Mouse (Mus musculus) liver (tissue): ENCODE results near the gene Cyp2c68.
"Not testable (repeated sequence)": the region's sequence is repeated elsewhere in the genome, so short reads cannot be mapped to it uniquely, and the experiment has no call there.

Source experiments
- DNase-seq: peaks from one replicate; pipeline ENCODE4 v3.0.0-alpha.2; 2020; ENCODE audit warnings: mixed read lengths

The Cyp2c68 gene

DNA sequence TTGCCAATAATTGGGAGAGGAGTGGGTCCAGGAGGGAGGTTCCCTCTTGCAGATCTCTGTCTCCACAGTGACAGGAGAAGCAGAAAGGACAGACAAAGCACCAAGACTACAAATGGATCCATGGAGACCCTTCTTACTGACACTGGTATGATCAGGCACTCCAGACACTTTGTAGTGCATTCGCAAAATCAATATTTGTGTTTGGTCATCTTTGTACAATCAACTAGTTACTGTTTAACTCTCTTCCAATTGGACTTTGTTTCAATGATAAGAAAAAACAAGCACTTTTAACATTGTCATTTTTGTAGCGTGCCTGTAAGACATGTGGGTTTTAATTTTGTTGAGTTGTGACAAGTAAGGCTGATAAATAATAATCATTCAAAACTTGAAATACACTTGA, at the start of gene Cyp2c68:
Cyp2c68 (minus strand) TSS at position 135 of the 400 bp plus-strand sequence.
- no peak for DNase-seq

DNA sequence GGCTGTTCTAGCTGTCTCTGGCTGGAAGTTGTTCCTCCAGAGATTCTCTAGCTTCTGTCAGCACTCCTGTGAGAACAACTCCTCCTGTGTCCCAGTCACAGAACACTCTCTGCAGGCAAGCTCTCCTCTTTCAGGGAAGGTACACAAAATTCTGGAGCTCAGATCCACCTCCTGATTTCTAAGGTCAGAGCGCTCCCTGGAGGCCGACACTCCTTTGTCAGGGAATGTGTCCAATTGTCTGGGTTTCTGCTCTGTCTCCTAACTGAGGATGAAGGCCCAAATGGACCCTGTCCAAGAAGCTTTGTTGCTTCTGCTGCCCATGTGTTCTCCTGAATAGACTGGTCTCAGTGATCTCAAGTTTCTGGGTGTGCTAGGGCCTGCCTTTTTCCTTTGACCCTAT, 44.6 kb upstream of the Cyp2c68 start:
- not testable (repeated sequence) for DNase-seq

DNA sequence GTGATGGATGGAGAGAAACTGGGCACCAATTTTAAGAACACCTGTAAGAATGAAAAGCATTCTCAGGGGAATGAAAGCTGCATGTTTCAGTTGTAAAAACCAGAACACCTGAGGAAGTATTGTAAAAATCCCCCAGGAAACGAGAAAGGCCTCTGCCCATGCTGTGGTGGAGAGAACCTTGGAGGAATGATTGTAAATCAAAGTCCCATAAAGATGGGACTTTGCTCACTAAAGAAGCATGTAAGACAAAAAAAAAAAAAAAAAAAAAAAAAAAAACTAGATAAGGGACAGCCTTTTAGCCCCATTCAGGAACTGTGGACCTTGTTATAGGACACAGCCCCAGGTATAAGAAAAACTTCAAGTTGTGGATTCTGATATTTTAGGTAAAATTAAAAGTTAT, 4.5 kb upstream of the Cyp2c68 start:
- DNase-seq: no peak

DNA sequence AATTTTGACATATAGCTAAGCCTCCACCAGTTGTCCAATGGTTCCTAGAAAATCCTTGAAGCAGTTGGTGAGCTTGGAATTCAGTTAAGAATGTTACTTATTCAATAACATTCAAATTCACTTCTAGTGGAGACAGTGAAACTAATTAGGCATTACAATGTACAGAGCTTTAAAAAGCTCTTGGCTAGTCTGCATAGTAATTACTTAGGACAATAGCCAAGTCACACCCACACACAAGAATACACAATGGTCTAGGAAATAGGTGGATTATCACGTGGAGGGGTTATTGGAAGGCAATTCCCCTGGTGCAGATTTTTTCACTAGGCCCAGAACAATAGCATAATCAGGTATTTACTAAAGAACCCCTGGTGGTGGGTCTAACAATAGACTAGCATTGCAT, 3.5 kb upstream of the Cyp2c68 start:
- not testable (repeated sequence) for DNase-seq

GRCm38 (mm10) chr19:39711116-39711515, 29.7 kb downstream of the Cyp2c68 start:
- DNase-seq: not testable (repeated sequence)

GRCm38 (mm10) chr19:39665650-39666049, 75.2 kb downstream of the Cyp2c68 start:
- not testable (repeated sequence) for DNase-seq

DNA sequence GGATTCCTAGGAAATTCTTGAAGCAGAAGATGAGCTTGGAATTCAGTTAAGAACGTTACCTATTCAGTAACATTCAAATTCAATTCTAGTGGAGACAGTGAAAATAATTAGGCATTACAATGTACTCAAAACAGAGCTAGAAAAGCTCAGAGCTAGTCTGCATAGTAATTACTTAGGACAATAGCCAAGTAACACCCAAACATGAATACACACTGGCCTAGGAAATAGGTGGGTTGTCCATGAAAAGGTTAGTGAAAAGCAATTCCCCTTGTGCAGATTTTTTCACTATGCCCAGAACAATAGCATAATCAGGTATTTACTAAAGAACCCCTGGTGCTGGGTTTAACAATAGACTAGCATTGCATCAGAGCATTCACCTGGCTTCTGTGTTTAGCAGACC, 88.5 kb downstream of the Cyp2c68 start:
- no peak for DNase-seq

DNA sequence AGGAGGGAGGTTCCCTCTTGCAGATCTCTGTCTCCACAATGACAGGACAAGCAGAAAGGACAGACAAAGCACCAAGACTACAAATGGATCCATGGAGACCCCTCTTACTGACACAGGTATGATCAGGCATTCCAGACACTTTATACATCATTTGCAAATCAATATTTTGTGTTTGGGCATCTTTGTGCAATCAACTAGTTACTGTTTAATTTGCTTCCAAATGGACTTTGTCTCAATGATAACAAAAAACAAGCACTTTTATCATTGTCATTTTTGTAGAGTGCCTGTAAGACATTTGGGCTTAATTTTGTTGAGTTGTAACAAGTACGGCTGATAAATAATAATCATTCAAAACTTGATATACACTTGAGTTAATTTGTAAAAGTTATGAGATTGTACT, 91.9 kb downstream of the Cyp2c68 start, which contains the start of gene Cyp2c67:
Cyp2c67 (minus strand) TSS at position 114 of the 400 bp plus-strand sequence.
- DNase-seq: no peak

DNA sequence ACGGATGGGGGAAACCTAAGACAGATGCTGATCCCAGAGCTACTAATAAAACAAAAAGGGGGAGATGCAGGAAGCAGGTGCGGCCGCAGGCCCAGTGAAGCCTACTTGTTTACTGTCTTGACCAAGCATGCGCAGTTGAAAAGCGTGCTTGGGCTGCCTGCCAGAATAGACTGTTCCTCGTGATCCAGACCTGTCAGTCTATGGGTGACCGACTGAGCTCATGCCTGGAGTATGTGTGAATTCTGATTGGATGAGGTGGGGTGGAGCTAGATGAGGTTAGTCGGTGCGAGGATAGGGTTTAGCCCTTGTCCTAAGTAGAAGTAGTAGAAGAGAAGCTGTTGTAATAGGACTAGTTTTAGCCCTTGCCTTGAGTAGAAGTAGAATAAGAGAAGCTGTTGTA, 93.3 kb downstream of the Cyp2c68 start:
- DNase-seq: no peak

DNA sequence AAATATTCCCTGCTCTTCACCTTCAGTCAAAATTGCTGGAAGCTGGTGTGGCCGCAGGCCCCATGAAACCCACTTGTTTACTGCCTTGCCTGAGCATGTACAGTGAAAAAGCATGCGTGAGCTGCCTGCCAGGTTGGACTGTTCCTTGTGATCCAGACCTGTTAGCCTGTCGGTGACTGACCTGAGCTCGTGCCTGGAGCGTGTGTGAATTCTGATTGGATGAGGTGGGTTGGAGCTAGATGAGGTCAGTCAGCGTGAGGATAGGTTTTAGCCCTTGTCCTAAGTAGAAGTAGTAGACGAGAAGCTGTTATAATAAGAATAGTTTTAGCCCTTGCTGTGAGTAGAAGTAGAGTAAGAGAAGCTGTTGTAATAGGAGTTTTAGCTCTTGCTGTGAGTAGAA, 96.3 kb downstream of the Cyp2c68 start:
- DNase-seq: not testable (repeated sequence)
